Mouse (Mus musculus) midbrain, embryonic 14.5 days (tissue): Measurements from ENCODE around the gene Map3k14. TPM values are rescaled to one million over a fixed set of nuclear protein-coding genes. Genes with fewer than 3 reads are reported as not detected.
"Not testable (repeated sequence)": the region's sequence is repeated elsewhere in the genome, so short reads cannot be mapped to it uniquely, and the experiment has no call there.

Source experiments
- ATAC-seq: fragments of 200-750 bp; cut with Nextera tagmentation; 2 replicates; pipeline ENCODE4 v1.8.0; 2017; ENCODE audit warnings: moderate number of reproducible peaks, moderate library complexity; ENCODE audit not compliant: low FRiP score, low TSS enrichment
- DNase-seq: peaks from one replicate; pipeline ENCODE4 v3.0.0-alpha.2; 2015
- H3K27ac ChIP-seq: fragments of 300-500 bp; sonication (generic); replicated peaks from 2 replicates; pipeline ENCODE4 v1.5.1; 2014; ENCODE audit warnings: mild to moderate bottlenecking, low read depth, low read length, moderate library complexity
- H3K27me3 ChIP-seq: fragments of 300-500 bp; sonication (generic); 2 replicates; pipeline ENCODE4 v1.6.1; 2014; ENCODE audit warnings: low read length, control low read depth, mixed read lengths; ENCODE audit not compliant: control insufficient read depth, insufficient read depth
- H3K36me3 ChIP-seq: fragments of 300-500 bp; sonication (generic); 2 replicates; pipeline ENCODE4 v1.6.1; 2014; ENCODE audit warnings: low read length, control low read depth; ENCODE audit not compliant: control insufficient read depth, insufficient read depth
- H3K4me1 ChIP-seq: fragments of 300-500 bp; sonication (generic); 2 replicates; pipeline ENCODE4 v1.6.1; 2014; ENCODE audit warnings: mild to moderate bottlenecking, antibody characterized with exemption, low read length, control low read depth; ENCODE audit not compliant: control insufficient read depth, insufficient read depth
- H3K4me2 ChIP-seq: fragments of 300-500 bp; sonication (generic); 2 replicates; pipeline ENCODE4 v1.6.1; 2014; ENCODE audit warnings: mild to moderate bottlenecking, low read length, moderate library complexity
- H3K4me3 ChIP-seq: fragments of 300-500 bp; sonication (generic); replicated peaks from 2 replicates; pipeline ENCODE4 v1.5.1; 2014; ENCODE audit warnings: low read depth, low read length
- H3K9ac ChIP-seq: fragments of 300-500 bp; sonication (generic); replicated peaks from 2 replicates; pipeline ENCODE4 v1.6.1; 2014; ENCODE audit warnings: mild to moderate bottlenecking, low read length, moderate library complexity
- H3K9me3 ChIP-seq: fragments of 300-500 bp; sonication (generic); 2 replicates; pipeline ENCODE4 v1.6.1; 2016; ENCODE audit warnings: low read length, control low read depth, mixed read lengths; ENCODE audit not compliant: control insufficient read depth
- WGBS: fragments of 180-500 bp; shearing (Covaris S2); extraction: QIAGEN DNeasy Blood & Tissue Kit; methylation state at CpG from one replicate; pipeline ENCODE4 v1.1.7; 2014; 5-methylcytosine and 5-hydroxymethylcytosine counted together
- polyA plus RNA-seq: library from polyadenylated mRNA; unstranded; fragments of >200 nt; fragmentation: Nextera tagmentation; extraction: Ambion mirVana; gene quantifications from 2 replicates; pipeline ENCODE4 v1.2.1, GENCODE M21; 2014

Gene Map3k14
- polyA plus RNA-seq, 1 experiment from 2014 or later, result 3.4 TPM

DNA sequence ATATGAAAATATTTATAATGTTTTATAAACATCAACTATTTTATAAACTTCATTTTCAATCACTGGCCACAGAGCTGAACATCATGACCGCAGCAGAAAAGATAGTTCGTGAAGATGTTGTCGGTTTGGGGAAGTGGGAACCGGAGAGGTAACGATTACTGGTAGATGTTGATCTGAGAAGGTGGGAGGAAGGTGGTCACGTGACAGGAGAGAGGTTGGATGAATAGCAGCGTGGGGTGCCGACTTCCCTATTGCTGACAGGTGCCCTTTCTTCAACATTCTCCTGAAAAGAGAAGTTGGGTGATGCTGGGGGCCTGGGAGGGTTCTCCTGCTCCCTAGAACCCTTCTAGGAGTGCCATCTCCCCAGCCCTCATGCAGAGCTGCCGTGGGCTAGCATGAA lies 37.3 kb upstream of the Map3k14 start:
- no peak overlapping the region for H3K9ac ChIP-seq
- H3K4me3 ChIP-seq, result no peak overlapping the region
- no peaks in the 10 kb centered on the region for H3K9me3 ChIP-seq
- H3K4me1 ChIP-seq, result no peaks in the 10 kb centered on the region
- no peak for DNase-seq
- no peak overlapping the region for H3K4me2 ChIP-seq
- H3K36me3 ChIP-seq, result no peaks in the 10 kb centered on the region
- ATAC-seq, result no peak
- 86% methylated on average over 9 of the region's 9 CpGs for WGBS
- no peaks in the 10 kb centered on the region for H3K27me3 ChIP-seq
- no peak overlapping the region for H3K27ac ChIP-seq

DNA sequence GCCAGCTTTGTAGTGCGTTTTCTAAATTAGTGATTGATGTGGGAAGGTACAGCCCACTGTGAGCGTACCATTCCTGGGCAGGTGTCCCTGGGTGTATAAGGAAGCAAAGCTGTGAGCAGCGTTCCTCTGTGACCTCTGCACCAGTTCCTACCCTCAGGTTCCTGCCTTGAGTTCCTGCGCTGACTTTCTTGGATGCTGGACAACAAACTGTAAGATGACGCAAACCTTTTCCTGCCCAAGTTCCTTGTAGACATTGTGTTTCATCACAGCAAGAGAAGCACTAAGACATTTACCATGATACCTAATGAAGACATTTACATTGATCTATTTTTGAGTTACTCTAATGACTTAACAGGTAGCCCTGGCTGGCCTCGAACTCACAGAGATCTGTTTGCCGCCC lies 27.5 kb upstream of the Map3k14 start:
- H3K9ac ChIP-seq, result no peak overlapping the region
- H3K4me2 ChIP-seq, result no peak overlapping the region
- 94% methylated on average over 7 of the region's 7 CpGs for WGBS
- DNase-seq (no peak), ATAC-seq (no peak)
- H3K27ac ChIP-seq, result no peak overlapping the region
- H3K9me3 ChIP-seq, result no peaks in the 10 kb centered on the region
- peaks cover 3% of the 10 kb centered on the region; the same call in 1 of the 2 replicates for H3K4me1 ChIP-seq
- no peaks in the 10 kb centered on the region for H3K36me3 ChIP-seq
- no peaks in the 10 kb centered on the region for H3K27me3 ChIP-seq
- H3K4me3 ChIP-seq, result no peak overlapping the region

DNA sequence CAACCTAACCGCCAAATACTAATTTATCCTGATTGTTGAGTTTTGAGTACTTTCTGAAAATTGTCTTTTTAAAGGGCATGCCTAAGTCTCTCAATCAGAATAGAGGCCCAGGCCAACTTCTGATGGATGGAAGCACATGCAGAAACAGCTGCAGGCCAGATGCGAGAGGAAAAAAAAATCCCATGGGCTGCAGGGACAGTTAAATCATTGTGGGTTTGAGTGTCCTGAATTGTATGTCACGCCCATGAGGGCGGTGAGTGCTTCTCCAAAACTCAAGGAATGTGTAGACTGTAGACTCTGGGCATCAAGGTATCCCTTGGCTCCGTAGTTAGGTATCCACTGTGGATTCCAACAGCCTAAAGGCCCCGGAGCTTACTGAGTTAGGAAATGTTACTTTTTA lies 26.8 kb upstream of the Map3k14 start:
- Histone ChIP-seq H3K9me3 (no peaks in the 10 kb centered on the region), H3K4me3 (no peak overlapping the region), H3K4me1 (peaks cover 3% of the 10 kb centered on the region; the same call in 1 of the 2 replicates), H3K36me3 (no peaks in the 10 kb centered on the region), H3K27ac (no peak overlapping the region), H3K4me2 (no peak overlapping the region), H3K27me3 (no peaks in the 10 kb centered on the region), H3K9ac (no peak overlapping the region)
- 87% methylated on average over 6 of the region's 6 CpGs for WGBS
- no peak for ATAC-seq
- DNase-seq, result no peak

DNA sequence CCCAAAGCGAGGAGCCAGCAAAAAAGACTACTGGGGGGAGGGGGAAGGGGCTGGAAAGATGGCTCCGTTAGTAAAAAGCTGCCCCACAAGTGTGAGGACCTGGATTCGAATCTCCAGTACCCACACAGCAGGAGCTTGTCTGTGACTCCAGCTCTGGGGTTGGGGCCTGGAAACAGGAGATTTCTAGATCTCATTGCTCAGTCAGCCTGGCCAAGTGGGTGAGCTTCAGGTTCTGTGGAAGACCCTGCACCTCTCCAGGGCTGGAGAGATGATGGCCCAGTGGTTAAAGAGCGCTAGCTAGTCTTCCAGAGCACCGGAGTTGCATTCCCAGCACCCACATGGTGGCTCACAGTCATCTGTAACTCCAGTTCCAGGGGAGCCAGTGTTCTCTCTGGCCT lies 25.6 kb upstream of the Map3k14 start:
- no peaks in the 10 kb centered on the region for H3K9me3 ChIP-seq
- ATAC-seq, result no peak
- WGBS, result 88% methylated on average over 5 of the region's 5 CpGs
- DNase-seq, result no peak
- no peak overlapping the region for H3K4me2 ChIP-seq
- H3K36me3 ChIP-seq, result no peaks in the 10 kb centered on the region
- H3K9ac ChIP-seq, result no peak overlapping the region
- H3K4me1 ChIP-seq, result peaks cover 3% of the 10 kb centered on the region; the same call in 1 of the 2 replicates
- no peaks in the 10 kb centered on the region for H3K27me3 ChIP-seq
- no peak overlapping the region for H3K4me3 ChIP-seq
- H3K27ac ChIP-seq, result no peak overlapping the region

DNA sequence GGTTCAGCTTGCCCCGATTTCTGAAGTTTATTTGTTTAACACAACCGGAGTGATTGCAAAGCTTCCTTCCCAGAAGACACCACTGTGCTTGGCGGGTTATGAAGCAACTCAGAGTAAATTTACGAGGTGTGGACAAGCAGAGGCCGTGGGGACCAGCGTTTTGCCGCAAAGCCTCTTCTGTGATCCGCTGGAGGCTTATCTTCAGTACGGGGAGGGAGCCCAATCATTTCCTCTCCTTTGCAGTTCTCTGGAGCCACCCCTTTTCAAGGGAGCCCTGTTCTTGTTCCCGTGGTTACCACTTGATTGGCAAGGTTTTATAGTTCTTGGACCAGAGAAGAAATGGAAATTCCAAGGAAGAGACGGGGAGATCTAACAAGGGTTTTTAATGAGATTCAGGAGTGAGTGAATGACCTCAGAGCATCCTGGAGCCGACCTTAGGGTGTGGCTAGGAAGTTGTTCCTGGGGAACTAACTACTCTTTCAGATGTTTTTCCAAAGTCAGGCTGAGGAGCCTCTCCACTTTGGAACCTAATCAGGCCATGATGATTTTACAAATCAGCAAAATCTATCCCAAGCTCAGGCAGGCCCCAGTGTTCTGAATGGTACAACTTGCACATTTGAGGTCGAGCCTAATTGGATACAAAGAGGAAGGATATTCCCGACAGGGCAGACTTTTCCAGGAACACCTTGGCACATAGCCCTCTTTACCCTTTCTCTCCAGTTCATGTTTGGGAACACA lies 25.0 kb upstream of the Map3k14 start:
- H3K9me3 ChIP-seq, result no peaks in the 10 kb centered on the region
- H3K4me1 ChIP-seq, result peaks cover 3% of the 10 kb centered on the region; the same call in 1 of the 2 replicates
- H3K27me3 ChIP-seq, result no peaks in the 10 kb centered on the region
- no peaks in the 10 kb centered on the region for H3K36me3 ChIP-seq
- H3K9ac ChIP-seq, result no peak overlapping the region
- WGBS, result 26% methylated on average over 14 of the region's 14 CpGs
- peak; percentile 31 for DNase-seq
- H3K4me2 ChIP-seq, result no peak overlapping the region
- H3K27ac ChIP-seq, result no peak overlapping the region
- ATAC-seq, result no peak
- no peak overlapping the region for H3K4me3 ChIP-seq

DNA sequence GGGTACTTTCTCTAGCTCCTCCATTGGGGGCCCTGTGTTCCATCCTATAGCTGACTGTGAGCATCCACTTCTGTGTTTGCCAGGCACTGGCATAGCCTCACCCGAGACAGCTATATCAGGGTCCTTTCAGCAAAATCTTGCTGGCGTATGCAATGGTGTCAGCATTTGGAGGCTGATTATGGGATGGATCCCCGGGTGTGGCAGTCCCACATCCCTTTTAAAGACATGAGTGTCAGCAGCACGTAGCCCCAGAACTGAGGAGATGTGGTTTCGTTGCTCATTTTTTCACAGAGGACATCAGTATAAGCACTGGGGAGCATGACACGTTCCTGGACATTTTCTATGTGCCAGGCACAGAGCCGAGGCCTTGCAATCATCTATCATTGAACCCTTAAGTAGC lies 23.6 kb upstream of the Map3k14 start:
- H3K27me3 ChIP-seq, H3K4me1 ChIP-seq, ATAC-seq, H3K4me2 ChIP-seq, H3K36me3 ChIP-seq, DNase-seq, H3K9me3 ChIP-seq, H3K4me3 ChIP-seq, H3K9ac ChIP-seq, H3K27ac ChIP-seq: not testable (repeated sequence)
- 93% methylated on average over 7 of the region's 7 CpGs for WGBS

DNA sequence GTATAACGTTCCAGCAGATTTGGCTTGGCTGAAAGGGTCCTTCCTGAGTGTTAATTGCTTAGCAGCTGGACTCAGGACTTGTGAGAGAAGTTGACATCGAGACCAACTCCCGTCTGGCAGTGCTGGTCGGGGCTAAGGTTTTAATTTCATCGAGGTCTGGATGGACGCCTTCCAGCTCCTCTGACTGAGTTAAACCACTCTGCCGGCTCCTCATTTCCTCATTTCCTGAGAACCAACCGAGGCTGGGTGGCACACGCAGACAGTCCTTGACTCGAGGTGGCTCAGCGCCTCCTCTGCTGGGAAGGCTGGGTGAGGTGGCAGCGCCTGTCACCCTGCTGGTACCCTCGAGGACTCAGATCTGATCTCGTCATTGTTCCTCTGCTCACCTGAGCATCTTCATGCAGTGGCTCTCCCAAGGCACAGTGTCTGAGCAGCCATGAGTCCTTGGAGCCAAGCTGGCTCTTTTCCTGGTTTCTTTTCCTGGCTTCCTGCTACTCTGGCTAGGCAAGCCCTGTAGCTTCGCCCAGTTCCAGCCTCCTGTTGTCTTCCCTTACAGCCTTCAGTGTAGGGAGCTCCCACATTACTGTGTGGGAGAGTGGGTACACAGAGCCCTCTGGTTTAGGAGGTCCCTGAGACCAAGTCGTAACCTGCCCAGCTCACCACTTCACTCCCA lies 21.2 kb upstream of the Map3k14 start:
- peaks cover 3% of the 10 kb centered on the region; the same call in 1 of the 2 replicates for H3K4me1 ChIP-seq
- DNase-seq (no peak), ATAC-seq (no peak)
- no peaks in the 10 kb centered on the region for H3K36me3 ChIP-seq
- no peak overlapping the region for H3K4me2 ChIP-seq
- H3K4me3 ChIP-seq, result no peak overlapping the region
- H3K27me3 ChIP-seq, result no peaks in the 10 kb centered on the region
- no peaks in the 10 kb centered on the region for H3K9me3 ChIP-seq
- WGBS, result 81% methylated on average over 16 of the region's 16 CpGs
- no peak overlapping the region for H3K9ac ChIP-seq
- H3K27ac ChIP-seq, result no peak overlapping the region

DNA sequence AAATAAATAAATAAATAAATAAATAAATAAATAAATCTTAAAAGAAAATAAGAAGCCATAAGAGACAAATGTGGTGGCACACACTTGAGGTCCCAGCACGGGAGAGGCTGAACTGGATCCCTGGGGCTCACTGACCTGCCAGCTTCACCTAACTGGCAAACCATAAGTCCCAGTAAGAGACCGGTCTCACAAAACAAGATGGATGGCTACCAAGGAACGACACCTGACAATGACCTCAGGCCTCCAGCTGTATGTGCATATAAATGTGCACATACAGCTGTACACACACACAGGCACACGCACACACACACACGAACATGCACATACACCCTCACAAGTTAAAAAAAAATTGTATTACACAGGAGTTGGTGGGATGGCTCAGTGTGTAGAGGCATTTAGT lies 19.6 kb upstream of the Map3k14 start:
- no peak for ATAC-seq
- Histone ChIP-seq H3K4me1 (no peaks in the 10 kb centered on the region), H3K27ac (no peak overlapping the region), H3K36me3 (no peaks in the 10 kb centered on the region), H3K9ac (no peak overlapping the region), H3K4me2 (no peak overlapping the region), H3K4me3 (no peak overlapping the region), H3K27me3 (no peaks in the 10 kb centered on the region), H3K9me3 (no peaks in the 10 kb centered on the region)
- WGBS, result 95% methylated on average over 5 of the region's 5 CpGs
- no peak for DNase-seq

DNA sequence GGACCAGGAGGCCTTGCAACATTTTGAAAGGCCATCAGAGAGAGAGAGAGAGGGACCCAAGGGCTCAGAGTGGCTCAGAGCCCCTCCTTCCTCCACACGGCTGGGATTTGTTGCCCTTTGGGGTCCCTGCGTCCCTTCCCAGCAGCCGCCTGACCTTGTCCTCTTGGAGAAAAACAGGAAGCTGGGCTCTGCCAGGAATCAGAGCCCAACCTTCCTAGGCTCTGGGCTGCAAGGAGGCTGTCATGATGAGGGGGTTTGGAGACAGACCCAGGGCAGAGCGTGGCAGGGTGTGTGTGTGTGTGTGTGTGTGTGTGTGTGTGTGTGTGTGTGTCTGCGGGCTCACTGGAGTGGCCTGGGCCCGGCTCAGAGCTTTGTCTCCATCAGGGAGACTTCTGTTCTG lies 18.7 kb upstream of the Map3k14 start:
- no peak overlapping the region for H3K9ac ChIP-seq
- no peak for DNase-seq
- H3K4me1 ChIP-seq, result no peaks in the 10 kb centered on the region

More for the DNA sequence above, 18.7 kb upstream of the Map3k14 start:
- H3K27ac ChIP-seq, result no peak overlapping the region
- no peak overlapping the region for H3K4me2 ChIP-seq
- no peak for ATAC-seq
- H3K27me3 ChIP-seq, result no peaks in the 10 kb centered on the region
- WGBS, result 55% methylated on average over 6 of the region's 6 CpGs
- no peak overlapping the region for H3K4me3 ChIP-seq
- H3K36me3 ChIP-seq, result no peaks in the 10 kb centered on the region
- no peaks in the 10 kb centered on the region for H3K9me3 ChIP-seq
